Mouse (Mus musculus): ENCODE measurements around the gene Tex261. TPM values are rescaled to one million over a fixed set of nuclear protein-coding genes. Genes with fewer than 3 reads are reported as not detected.

Tex261 gene
- polyA plus RNA-seq, 1 experiment from 2014 or later: 63.1 TPM

DNA sequence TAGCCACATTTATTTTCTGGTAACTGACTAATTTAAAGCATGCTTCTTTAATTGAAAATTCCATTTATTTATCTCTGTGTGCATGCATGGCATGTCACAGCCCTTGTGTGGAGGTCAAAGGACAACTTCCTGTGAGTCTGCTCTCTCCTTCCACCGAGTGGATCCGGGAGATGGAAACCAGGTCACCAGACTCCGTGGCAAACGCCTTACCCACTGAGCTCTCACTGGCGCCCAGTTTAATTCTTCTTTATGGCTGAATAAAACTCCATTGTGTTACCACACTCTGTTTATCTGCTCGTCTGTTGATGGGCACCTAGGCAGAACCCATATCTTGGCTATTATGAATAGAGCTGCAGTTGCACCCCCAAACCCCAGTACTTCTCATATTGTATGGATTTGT lies 53.1 kb downstream of the Tex261 start:
- H3K4me2 ChIP-seq (ENCODE audit: low read length): no peak overlapping the region
- peaks cover 52% of the 10 kb centered on the region for H3K27me3 ChIP-seq (replicated peaks; ENCODE audit: control insufficient read depth, insufficient read depth, low read length)
- H3K9ac ChIP-seq (ENCODE audit: low read depth, low read length): no peak overlapping the region
- H3K36me3 ChIP-seq (ENCODE audit: control insufficient read depth, insufficient read depth, low read length): no peaks in the 10 kb centered on the region
- H3K4me3 ChIP-seq (ENCODE audit: low read length): no peak overlapping the region
- H3K4me1 ChIP-seq (ENCODE audit: control insufficient read depth, insufficient read depth, low read depth, low read length): no peaks in the 10 kb centered on the region
- no peak overlapping the region for H3K27ac ChIP-seq (ENCODE audit: low read depth, low read length)
- 29% methylated on average over 6 of the region's 6 CpGs for WGBS
- H3K9me3 ChIP-seq (ENCODE audit: control insufficient read depth, low read length): no peaks in the 10 kb centered on the region
- ATAC-seq: no peak

Other genes with a start within 250 kb of the Tex261 start
- gene Actg2, start 239.5 kb downstream of the Tex261 start, polyA plus RNA-seq (2015; fragmentation: Nextera tagmentation; extraction: Ambion mirVana): 3.4 and 3.5 TPM in 2 replicates
- gene Stambp, start 203.1 kb downstream of the Tex261 start, polyA plus RNA-seq (2015; fragmentation: Nextera tagmentation; extraction: Ambion mirVana): 61.3 and 62.8 TPM in 2 replicates
- gene Clec4f, start 119.6 kb downstream of the Tex261 start, polyA plus RNA-seq (2015; fragmentation: Nextera tagmentation; extraction: Ambion mirVana): not detected in 2 replicates
- gene Cd207, start 98.0 kb downstream of the Tex261 start, polyA plus RNA-seq (2015; fragmentation: Nextera tagmentation; extraction: Ambion mirVana): not detected in 2 replicates
- gene Vax2, start 64.5 kb downstream of the Tex261 start, polyA plus RNA-seq (2015; fragmentation: Nextera tagmentation; extraction: Ambion mirVana): not detected in 2 replicates
- 0.14 TPM in 1 of 2 replicates, not detected in the other for gene Atp6v1b1, start 32.8 kb downstream of the Tex261 start, polyA plus RNA-seq (2015; fragmentation: Nextera tagmentation; extraction: Ambion mirVana)
- gene Ankrd53, start 13.2 kb downstream of the Tex261 start, polyA plus RNA-seq (2015; fragmentation: Nextera tagmentation; extraction: Ambion mirVana): 0.30 TPM in 1 of 2 replicates, not detected in the other
- 115 and 123 TPM in 2 replicates for gene Nagk, start 19.2 kb upstream of the Tex261 start, polyA plus RNA-seq (2015; fragmentation: Nextera tagmentation; extraction: Ambion mirVana)
- gene Paip2b, start 55.9 kb upstream of the Tex261 start, polyA plus RNA-seq (2015; fragmentation: Nextera tagmentation; extraction: Ambion mirVana): 25.2 and 27.3 TPM in 2 replicates
- gene Zfp638, start 91.3 kb upstream of the Tex261 start, polyA plus RNA-seq (2015; fragmentation: Nextera tagmentation; extraction: Ambion mirVana): 58.2 and 61.9 TPM in 2 replicates
- gene Dysf, start 232.8 kb upstream of the Tex261 start, polyA plus RNA-seq (2015; fragmentation: Nextera tagmentation; extraction: Ambion mirVana): 2.1 and 2.5 TPM in 2 replicates